Mouse (Mus musculus) adrenal gland, adult 2 months (tissue): ENCODE results near the gene 5530400C23Rik. TPM values are rescaled to one million over a fixed set of nuclear protein-coding genes. Genes with fewer than 3 reads are reported as not detected.
"Not testable (repeated sequence)": the region's sequence is repeated elsewhere in the genome, so short reads cannot be mapped to it uniquely, and the experiment has no call there.

Experiments used
- DNase-seq: peaks from one replicate; pipeline ENCODE4 v3.0.0; 2021
- long read RNA-seq: library from polyadenylated mRNA; stranded (forward); transcript quantifications from one replicate; pipeline ENCODE4 v2.0.0, GENCODE M21; 2021
- polyA plus RNA-seq: library from polyadenylated mRNA; depleted of rRNA; stranded (reverse); fragments of >200 nt; gene quantifications from 2 replicates; pipeline ENCODE4 v1.2.3, GENCODE M21; 2012; rRNA removed
- total RNA-seq, 2 experiments: library from RNA; stranded (reverse); gene quantifications; 2 replicates each; pipeline ENCODE4 v1.2.3; 2021

Gene 5530400C23Rik
- total RNA-seq (not detected), polyA plus RNA-seq (not detected in 2 replicates)
- long read RNA-seq: 0 reads

- DNase-seq: not testable (repeated sequence)
Observed at GRCm38 (mm10) chr6:133291916-133292315, at the start of gene 5530400C23Rik. TSS of gene 5530400C23Rik (plus strand) at chr6:133292216.

DNA sequence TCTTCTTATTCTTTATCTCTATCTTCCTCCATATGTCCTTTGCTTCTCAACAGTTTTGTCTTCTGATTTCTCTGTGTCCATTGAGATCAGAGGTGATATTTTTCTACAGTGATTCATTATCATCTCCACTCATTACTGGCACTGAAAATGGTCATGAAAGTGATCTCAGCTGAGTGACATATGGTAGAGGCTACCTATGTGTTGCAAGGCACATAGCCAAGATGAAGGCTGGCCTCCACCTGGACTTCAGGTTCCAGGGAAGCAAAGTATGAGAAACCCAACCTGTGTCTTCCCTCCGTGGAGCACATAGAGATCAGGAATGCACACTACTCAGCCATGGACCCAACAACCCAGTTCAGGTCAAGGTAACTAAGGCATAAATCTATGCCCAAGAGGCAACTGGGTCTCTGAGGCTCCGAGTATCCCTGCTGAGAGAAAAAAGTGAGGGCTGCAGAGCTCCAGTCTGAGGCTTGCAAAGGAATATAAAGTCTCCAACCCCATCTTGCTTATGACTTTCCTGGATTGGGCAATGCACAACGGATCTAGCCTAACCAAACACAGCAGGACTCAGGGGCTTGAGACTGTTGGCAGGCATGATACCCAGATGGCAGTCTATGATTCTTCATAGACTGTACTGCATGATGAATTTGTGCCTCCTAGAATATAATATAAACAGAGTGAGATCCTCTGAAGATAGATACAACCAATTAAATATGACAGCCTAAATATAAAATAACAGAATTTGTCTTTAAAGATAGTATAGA, 14.1 kb downstream of the 5530400C23Rik start:
- DNase-seq: no peak

- DNase-seq: not testable (repeated sequence)
Observed at GRCm38 (mm10) chr6:133313896-133314295, 21.9 kb downstream of the 5530400C23Rik start.

DNA sequence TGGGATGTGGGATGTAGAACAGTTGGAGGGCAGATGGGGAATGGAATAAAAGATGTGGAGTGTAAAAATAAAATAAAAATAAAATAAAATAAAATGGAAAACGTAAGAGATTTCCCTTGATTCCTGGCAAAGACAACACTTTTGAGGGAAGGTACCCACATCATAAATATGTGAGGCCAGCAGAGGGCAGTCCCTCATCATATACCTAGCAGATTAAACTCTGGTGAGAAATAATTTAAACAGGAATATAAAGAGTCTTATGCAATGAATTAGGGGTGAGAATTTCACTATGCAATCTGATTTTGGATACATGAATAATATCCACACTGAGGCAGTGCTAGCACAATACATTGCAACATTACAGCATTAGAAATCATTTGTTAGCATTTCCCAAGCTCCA, 46.5 kb downstream of the 5530400C23Rik start:
- DNase-seq: no peak

- DNase-seq: not testable (repeated sequence)
Observed at GRCm38 (mm10) chr6:133341731-133342130, 49.7 kb downstream of the 5530400C23Rik start.

Other genes with a start within 250 kb of the 5530400C23Rik start
- gene Tas2r140, start 236.4 kb upstream of the 5530400C23Rik start, total RNA-seq: not detected
- gene Tas2r140, start 236.4 kb upstream of the 5530400C23Rik start, polyA plus RNA-seq: not detected in 2 replicates
- 10 to 100 TPM; 95.2 to 98.7 TPM for gene Smim10l1, start 187.3 kb upstream of the 5530400C23Rik start, total RNA-seq
- gene Smim10l1, start 187.3 kb upstream of the 5530400C23Rik start, polyA plus RNA-seq: 475 and 512 TPM in 2 replicates